ENCODE assay signal across 12 mouse cellular contexts in the genomic region with DNA sequence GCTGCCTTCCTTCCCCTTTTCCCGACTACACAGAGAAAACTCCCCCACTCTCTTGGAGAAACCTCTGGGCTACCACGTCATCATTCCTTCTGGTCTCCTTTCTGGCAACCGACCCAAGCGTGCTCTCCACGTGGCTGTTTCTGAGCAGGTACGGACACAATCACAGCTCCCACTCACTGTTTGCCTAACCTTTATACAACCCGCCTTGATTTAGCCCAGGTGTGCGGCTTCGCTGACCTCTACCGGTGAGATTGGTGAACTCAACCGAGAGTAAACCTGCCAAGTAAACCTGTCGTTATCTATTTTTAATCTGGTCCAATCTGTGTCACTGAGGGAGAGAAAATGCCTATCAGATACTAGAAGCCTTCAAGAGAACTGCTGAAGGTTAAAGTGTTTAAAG.
A peak's percentile ranks its signal among the peaks of the same experiment; 100 is the strongest.
DNase-seq lines count a peak whose midpoint lies in the region; ATAC-seq lines count a peak whose summit lies in the region.
"Had no signal": no experiment of that assay in that cellular context is flagged by ENCODE, and none has a peak within 500 bp of the region (broad histone marks: within the 10 kb centered on the region; RNA-seq: fewer than 3 reads in every experiment).

No protein-coding gene starts in this region.

- H3K4me1 ChIP-seq in midbrain, embryonic 14.5 days (ENCODE audit: control insufficient read depth, insufficient read depth, low read length), result no peaks in the 10 kb centered on the region
- H3K4me1 ChIP-seq in midbrain, embryonic 10.5 days, result 0 out of 2 replicates have a peak, but pooled peaks cover 2% of the 10 kb centered on the region
- H3K4me1 ChIP-seq in stomach, embryonic 14.5 days (ENCODE audit: control insufficient read depth, insufficient read depth, low read length), result no peaks in the 10 kb centered on the region
- H3K4me1 ChIP-seq: forebrain, embryonic 10.5 days; heart, embryonic 15.5 days; limb, embryonic 12.5 days; midbrain, embryonic 13.5 days had no signal

- no peak overlapping the region for H3K4me3 ChIP-seq in midbrain, embryonic 14.5 days (replicated peaks; ENCODE audit: low read depth, low read length)
- no peak overlapping the region for H3K4me3 ChIP-seq in midbrain, embryonic 10.5 days
- no peak overlapping the region for H3K4me3 ChIP-seq in stomach, embryonic 14.5 days (ENCODE audit: low read depth, low read length)
- H3K4me3 ChIP-seq: forebrain, embryonic 10.5 days; heart, embryonic 15.5 days; limb, embryonic 12.5 days; midbrain, embryonic 13.5 days had no signal

- no peak overlapping the region for H3K9ac ChIP-seq in midbrain, embryonic 14.5 days (replicated peaks; ENCODE audit: low read length)
- H3K9ac ChIP-seq in stomach, embryonic 14.5 days (replicated peaks; ENCODE audit: low read depth, low read length), result no peak overlapping the region
- H3K9ac ChIP-seq: heart, embryonic 15.5 days; limb, embryonic 12.5 days; midbrain, embryonic 13.5 days had no signal

- no peaks in the 10 kb centered on the region for H3K27me3 ChIP-seq in midbrain, embryonic 14.5 days (ENCODE audit: control insufficient read depth, insufficient read depth, low read length)
- no peaks in the 10 kb centered on the region for H3K27me3 ChIP-seq in midbrain, embryonic 10.5 days (ENCODE audit: low read depth, poor library complexity, severe bottlenecking)
- no peaks in the 10 kb centered on the region for H3K27me3 ChIP-seq in stomach, embryonic 14.5 days (ENCODE audit: control insufficient read depth, insufficient read depth, low read length)
- H3K27me3 ChIP-seq: heart, embryonic 15.5 days; limb, embryonic 12.5 days; midbrain, embryonic 13.5 days had no signal

- WGBS in midbrain, embryonic 14.5 days, result 34% methylated on average over 12 of the region's 12 CpGs
- WGBS in midbrain, embryonic 10.5 days, result 40% methylated on average over 12 of the region's 12 CpGs
- 17% methylated on average over 12 of the region's 12 CpGs for WGBS in stomach, embryonic 14.5 days

- no peak for ATAC-seq in midbrain, embryonic 14.5 days (ENCODE audit: low FRiP score, low TSS enrichment)
- peak; percentile 77 for ATAC-seq in stomach, embryonic 14.5 days (ENCODE audit: insufficient number of reproducible peaks, insufficient read depth, low FRiP score, low read depth)
- ATAC-seq: midbrain, embryonic 13.5 days; Patski had no signal

- H3K36me3 ChIP-seq in midbrain, embryonic 14.5 days (ENCODE audit: control insufficient read depth, insufficient read depth, low read length), result no peaks in the 10 kb centered on the region
- no peaks in the 10 kb centered on the region for H3K36me3 ChIP-seq in midbrain, embryonic 10.5 days
- no peaks in the 10 kb centered on the region for H3K36me3 ChIP-seq in stomach, embryonic 14.5 days (ENCODE audit: control insufficient read depth, insufficient read depth, low read length)
- H3K36me3 ChIP-seq: forebrain, embryonic 10.5 days; heart, embryonic 15.5 days; limb, embryonic 12.5 days; midbrain, embryonic 13.5 days had no signal

- no peaks in the 10 kb centered on the region for H3K9me3 ChIP-seq in midbrain, embryonic 14.5 days (ENCODE audit: control insufficient read depth, low read length)
- H3K9me3 ChIP-seq in midbrain, embryonic 10.5 days (replicated peaks), result no peaks in the 10 kb centered on the region
- no peaks in the 10 kb centered on the region for H3K9me3 ChIP-seq in stomach, embryonic 14.5 days (ENCODE audit: control insufficient read depth, low read depth, low read length)
- H3K9me3 ChIP-seq: forebrain, embryonic 10.5 days; heart, embryonic 15.5 days; limb, embryonic 12.5 days; midbrain, embryonic 13.5 days had no signal

- peak; percentile 6 for DNase-seq in midbrain, embryonic 14.5 days
- no peak for DNase-seq in midbrain, embryonic 10.5 days (ENCODE audit: low spot score)
- DNase-seq in embryo, embryonic 11 days, result peak; percentile 29
- peak; percentile 3 for DNase-seq in kidney, adult 11 months
- no peak for DNase-seq in gastrocnemius, adult 18-20 months (ENCODE audit: low spot score)
- DNase-seq in layer of hippocampus, adult 18-20 months (ENCODE audit: low spot score in 2 of 2), result no peak

- H3K27ac ChIP-seq in midbrain, embryonic 14.5 days (replicated peaks; ENCODE audit: low read depth, low read length), result no peak overlapping the region
- H3K27ac ChIP-seq in midbrain, embryonic 10.5 days (replicated peaks), result no peak overlapping the region
- no peak overlapping the region for H3K27ac ChIP-seq in stomach, embryonic 14.5 days (ENCODE audit: low read length)
- H3K27ac ChIP-seq: forebrain, embryonic 10.5 days; heart, embryonic 15.5 days; limb, embryonic 12.5 days; midbrain, embryonic 13.5 days had no signal

- no peak overlapping the region for H3K4me2 ChIP-seq in midbrain, embryonic 14.5 days (ENCODE audit: low read length)
- H3K4me2 ChIP-seq in stomach, embryonic 14.5 days (replicated peaks; ENCODE audit: low read depth, low read length), result no peak overlapping the region
- H3K4me2 ChIP-seq: heart, embryonic 15.5 days; limb, embryonic 12.5 days; midbrain, embryonic 13.5 days had no signal

Comparison
In these comparisons a context has a peak if more than half of its experiments do, and no peak if none do; other contexts are left out.
1. DNase-seq: peak in midbrain, embryonic 14.5 days (single experiment), embryo, embryonic 11 days (single experiment) and kidney, adult 11 months (single experiment); none in midbrain, embryonic 10.5 days (single experiment), gastrocnemius, adult 18-20 months (single experiment) and layer of hippocampus, adult 18-20 months (0 of 2).